Mouse (Mus musculus) cerebellum, postnatal 36 days (tissue): ENCODE data around the gene Slc44a3.

Source experiments
- DNase-seq, 2 experiments: peaks; one replicate each; pipeline ENCODE4 v3.0.0; 2021 to 2022; ENCODE audit warnings: mixed read lengths in 2 of 2

Slc44a3 gene

GRCm38 (mm10) chr3:121425861-121426620 lies 106.2 kb downstream of the Slc44a3 start, which contains the start of gene Cnn3:
Gene Cnn3, plus strand, starts transcription at chr3:121426497.
- peak; percentile 81 to 88 for DNase-seq

DNA sequence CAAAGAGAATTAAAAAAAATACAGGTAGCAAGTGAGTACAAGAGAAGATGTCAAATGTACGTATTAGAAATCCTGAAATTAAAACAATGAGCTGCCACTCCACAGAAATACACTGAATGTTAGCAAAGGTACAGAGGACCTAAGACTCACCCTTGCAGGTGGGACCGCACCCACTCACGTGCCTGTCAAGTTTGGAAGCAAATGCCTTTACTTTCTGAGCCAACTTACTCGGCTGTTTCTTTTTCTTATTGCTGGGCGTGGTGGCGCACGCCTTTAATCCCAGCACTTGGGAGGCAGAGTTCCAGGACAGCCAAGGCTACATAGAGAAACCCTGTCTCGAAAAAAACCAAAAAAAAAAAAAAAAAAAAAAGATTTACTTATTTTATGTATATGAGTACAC lies 109.8 kb downstream of the Slc44a3 start:
- DNase-seq: no peak

DNA sequence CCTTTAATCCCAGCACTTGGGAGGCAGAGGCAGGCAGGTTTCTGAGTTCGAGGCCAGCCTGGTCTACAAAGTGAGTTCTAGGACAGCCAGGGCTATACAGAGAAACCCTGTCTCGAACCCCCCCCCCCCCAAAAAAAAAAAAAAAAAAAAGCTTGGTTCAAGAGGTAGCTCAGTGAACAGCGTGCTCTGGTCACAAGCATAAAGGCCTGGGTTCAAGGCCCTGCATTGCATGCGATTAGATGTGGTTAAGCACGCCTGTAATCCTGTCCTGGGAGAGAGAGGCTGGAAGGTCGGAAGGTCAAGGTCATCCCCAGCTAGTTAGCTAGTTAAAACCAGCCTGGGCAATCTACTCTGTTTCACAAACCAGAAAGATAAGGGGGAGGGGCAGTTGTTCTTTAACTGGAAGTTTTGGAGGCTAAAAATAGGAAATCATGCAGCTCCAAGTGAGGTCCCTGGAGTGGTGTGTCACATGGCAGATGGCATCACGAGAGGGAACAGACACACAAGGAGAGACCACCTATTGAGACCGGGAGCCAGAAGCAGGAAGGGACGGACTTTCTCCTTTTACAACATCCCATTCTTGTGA lies 113.3 kb downstream of the Slc44a3 start:
- DNase-seq: no peak

DNA sequence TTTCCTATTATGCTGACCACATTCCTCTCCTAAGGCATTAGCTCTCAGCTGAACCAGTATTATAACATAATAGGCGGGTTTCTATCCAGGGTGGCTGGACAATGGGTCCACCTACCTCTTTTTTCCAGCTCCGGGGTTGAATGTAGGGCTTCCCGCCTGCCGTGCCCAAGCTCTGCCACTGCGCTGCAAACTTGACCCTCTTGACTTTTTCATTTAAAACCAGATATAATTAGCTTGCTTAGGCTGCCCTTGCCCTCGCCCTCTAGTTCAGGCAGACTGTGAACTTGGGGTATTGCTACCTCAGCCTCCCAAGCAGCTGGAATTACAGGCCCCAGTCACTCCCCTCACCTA lies 114.0 kb downstream of the Slc44a3 start:
- no peak for DNase-seq

- DNase-seq: no peak
Measured at GRCm38 (mm10) chr3:121417379-121418250, 114.6 kb downstream of the Slc44a3 start.

DNA sequence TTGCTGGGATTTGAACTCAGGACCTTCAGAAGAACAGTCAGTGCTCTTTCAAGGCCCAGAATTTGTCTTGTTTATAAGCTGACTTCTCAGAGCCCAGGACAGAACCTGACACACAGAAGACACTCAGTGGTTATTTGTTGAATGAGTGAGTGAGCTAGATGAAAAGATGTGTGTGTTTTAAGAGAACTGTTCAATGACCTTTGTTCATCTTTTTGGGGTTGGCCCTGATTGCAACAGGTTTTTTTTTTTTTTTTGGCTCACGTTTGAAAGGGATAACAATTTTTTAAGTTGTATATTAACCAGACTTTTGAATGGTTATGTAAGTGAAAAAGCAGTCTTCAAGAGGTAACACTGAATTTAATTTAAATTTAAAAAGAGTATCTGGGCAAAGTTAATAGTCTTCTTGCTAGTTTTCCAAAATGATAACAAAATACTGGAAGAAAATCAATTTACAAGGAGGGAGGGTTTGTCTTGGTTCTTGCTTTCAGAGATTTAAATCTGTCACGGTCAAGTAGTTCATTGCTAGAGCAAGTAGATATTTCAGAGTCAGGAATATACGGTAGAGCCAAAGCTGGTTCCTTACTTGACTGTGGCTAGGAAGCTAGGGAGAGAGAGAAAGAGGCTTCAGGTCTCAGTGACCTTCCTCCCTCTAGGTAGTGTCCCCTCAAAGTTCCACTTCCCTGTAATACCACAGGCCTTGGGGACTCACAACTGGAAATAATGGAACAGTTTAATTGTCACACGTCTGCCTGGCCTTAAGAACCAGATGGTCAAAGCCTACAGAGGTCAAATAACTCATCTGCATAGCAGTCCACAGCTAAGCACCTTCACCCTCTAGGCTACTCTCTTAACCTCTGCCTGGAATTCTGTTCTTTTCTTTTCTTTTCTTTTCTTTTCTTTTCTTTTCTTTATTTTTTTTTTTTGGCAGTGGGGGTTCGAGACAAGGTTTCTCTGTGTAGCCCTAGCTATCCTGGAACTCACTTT lies 115.7 kb downstream of the Slc44a3 start:
- DNase-seq: no peak

GRCm38 (mm10) chr3:121411450-121411849 lies 120.8 kb downstream of the Slc44a3 start:
- no peak for DNase-seq
